Mouse (Mus musculus): Measurements from ENCODE around the gene Slc45a1.

Gene Slc45a1

GRCm38 (mm10) chr4:150649327-150649726 is 2.6 kb downstream of the Slc45a1 start:
- peaks cover 20% of the 10 kb centered on the region for H3K4me1 ChIP-seq (replicated peaks; ENCODE audit: low read depth, low read length)
- TF ChIP-seq NANOG (IDR thresholded peaks at IDR 0.05; ENCODE audit: borderline replicate concordance, low read length), result no peak
- TF ChIP-seq POU5F1 (IDR thresholded peaks at IDR 0.05; ENCODE audit: borderline replicate concordance, low read length), result no peak
- TF ChIP-seq CTCF (conservative IDR thresholded peaks at IDR 0.05; ENCODE audit: low read length), result no peak
- peaks cover 15% of the 10 kb centered on the region for H3K27me3 ChIP-seq (ENCODE audit: insufficient read depth, low read length)
- no peak overlapping the region for H3K4me3 ChIP-seq (replicated peaks; ENCODE audit: low read length)
- no peaks in the 10 kb centered on the region for H3K36me3 ChIP-seq (ENCODE audit: insufficient read depth, low read length)
- 0 out of 2 replicates have a peak, but pooled peaks cover 4% of the 10 kb centered on the region for H3K9me3 ChIP-seq (ENCODE audit: low read length)

GRCm38 (mm10) chr4:150644299-150644698 is 7.7 kb downstream of the Slc45a1 start:
- no peaks in the 10 kb centered on the region for H3K36me3 ChIP-seq (ENCODE audit: insufficient read depth, low read length)
- TF ChIP-seq POU5F1 (IDR thresholded peaks at IDR 0.05; ENCODE audit: borderline replicate concordance, low read length), result no peak
- TF ChIP-seq CTCF (conservative IDR thresholded peaks at IDR 0.05; ENCODE audit: low read length), result no peak
- TF ChIP-seq NANOG (IDR thresholded peaks at IDR 0.05; ENCODE audit: borderline replicate concordance, low read length), result no peak
- peaks cover 11% of the 10 kb centered on the region; the same call in 1 of the 2 replicates for H3K4me1 ChIP-seq (replicated peaks; ENCODE audit: low read depth, low read length)
- H3K9me3 ChIP-seq (ENCODE audit: low read length), result 0 out of 2 replicates have a peak, but pooled peaks cover 4% of the 10 kb centered on the region
- H3K27me3 ChIP-seq (ENCODE audit: insufficient read depth, low read length), result peaks cover 6% of the 10 kb centered on the region; the same call in 1 of the 2 replicates
- no peak overlapping the region for H3K4me3 ChIP-seq (replicated peaks; ENCODE audit: low read length)

GRCm38 (mm10) chr4:150636635-150637034 is 15.3 kb downstream of the Slc45a1 start:
- no peak for TF ChIP-seq POU5F1 (IDR thresholded peaks at IDR 0.05; ENCODE audit: borderline replicate concordance, low read length)
- no peak for TF ChIP-seq NANOG (IDR thresholded peaks at IDR 0.05; ENCODE audit: borderline replicate concordance, low read length)
- H3K9me3 ChIP-seq (ENCODE audit: low read length), result no peaks in the 10 kb centered on the region
- no peaks in the 10 kb centered on the region for H3K36me3 ChIP-seq (ENCODE audit: insufficient read depth, low read length)

GRCm38 (mm10) chr4:150635568-150635967 is 16.4 kb downstream of the Slc45a1 start:
- Histone ChIP-seq H3K9me3 (ENCODE audit: low read length) (no peaks in the 10 kb centered on the region), H3K4me3 (replicated peaks; ENCODE audit: low read length) (no peak overlapping the region), H3K4me1 (replicated peaks; ENCODE audit: low read depth, low read length) (peaks cover 7% of the 10 kb centered on the region), H3K36me3 (ENCODE audit: insufficient read depth, low read length) (no peaks in the 10 kb centered on the region), H3K27me3 (ENCODE audit: insufficient read depth, low read length) (no peaks in the 10 kb centered on the region)
- TF ChIP-seq CTCF (conservative IDR thresholded peaks at IDR 0.05; ENCODE audit: low read length), result no peak
- no peak for TF ChIP-seq NANOG (IDR thresholded peaks at IDR 0.05; ENCODE audit: borderline replicate concordance, low read length)
- TF ChIP-seq POU5F1 (IDR thresholded peaks at IDR 0.05; ENCODE audit: borderline replicate concordance, low read length), result no peak

More at GRCm38 (mm10) chr4:150636635-150637034, 15.3 kb downstream of the Slc45a1 start:
- no peak overlapping the region for H3K4me3 ChIP-seq (replicated peaks; ENCODE audit: low read length)
- H3K4me1 ChIP-seq (replicated peaks; ENCODE audit: low read depth, low read length), result peaks cover 9% of the 10 kb centered on the region
- H3K27me3 ChIP-seq (ENCODE audit: insufficient read depth, low read length), result no peaks in the 10 kb centered on the region

- Histone ChIP-seq H3K4me3 (replicated peaks; ENCODE audit: low read length) (no peak overlapping the region), H3K27me3 (ENCODE audit: insufficient read depth, low read length) (no peaks in the 10 kb centered on the region), H3K36me3 (ENCODE audit: insufficient read depth, low read length) (no peaks in the 10 kb centered on the region), H3K9me3 (ENCODE audit: low read length) (no peaks in the 10 kb centered on the region), H3K4me1 (replicated peaks; ENCODE audit: low read depth, low read length) (peaks cover 10% of the 10 kb centered on the region)
- TF ChIP-seq POU5F1 (IDR thresholded peaks at IDR 0.05; ENCODE audit: borderline replicate concordance, low read length) (no peak), CTCF (conservative IDR thresholded peaks at IDR 0.05; ENCODE audit: low read length) (no peak), NANOG (IDR thresholded peaks at IDR 0.05; ENCODE audit: borderline replicate concordance, low read length) (no peak)
These were observed 22.7 kb downstream of the Slc45a1 start for GRCm38 (mm10) chr4:150629266-150629665.

DNA sequence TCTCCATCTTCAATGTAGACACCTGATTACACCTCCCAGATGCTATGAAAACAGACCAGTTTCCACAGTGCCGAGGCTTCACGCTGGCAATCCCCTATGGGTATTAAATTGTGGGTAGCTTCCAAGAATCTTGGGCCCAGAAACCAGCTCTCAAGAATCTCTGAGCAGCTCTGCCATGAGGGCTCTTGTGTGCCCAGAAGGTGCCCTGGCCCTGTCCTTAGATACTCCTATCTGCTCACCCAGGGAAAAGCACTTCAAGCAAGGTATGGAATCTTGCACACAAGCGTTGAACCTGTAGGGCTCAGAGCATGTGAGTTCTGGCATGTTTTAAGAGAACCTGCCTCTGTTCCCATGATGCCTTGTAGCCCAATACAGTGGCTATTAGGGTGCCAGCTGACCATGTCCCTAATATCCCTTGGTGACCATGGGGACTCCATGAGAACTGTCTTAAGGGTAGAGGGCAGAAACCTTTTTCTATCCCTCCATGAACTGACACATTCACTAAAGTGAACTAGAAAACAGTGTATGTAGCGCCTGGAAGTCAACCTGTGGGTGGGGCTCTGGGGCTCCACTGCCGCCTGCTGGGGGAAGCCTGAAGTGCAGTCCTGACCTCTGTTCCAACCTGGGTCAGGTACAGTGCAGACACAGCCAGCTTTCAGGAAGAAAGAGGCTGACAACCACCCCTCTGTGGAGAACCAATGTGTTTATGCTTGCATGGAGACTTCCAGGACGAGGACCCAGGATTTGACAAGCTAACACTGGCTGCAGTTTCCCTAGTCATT is 25.8 kb downstream of the Slc45a1 start:
- TF ChIP-seq NANOG (IDR thresholded peaks at IDR 0.05; ENCODE audit: borderline replicate concordance, low read length) (no peak), CTCF (conservative IDR thresholded peaks at IDR 0.05; ENCODE audit: low read length) (peak; percentile 94)
- Histone ChIP-seq H3K4me3 (replicated peaks; ENCODE audit: low read length) (no peak overlapping the region), H3K36me3 (ENCODE audit: insufficient read depth, low read length) (peaks cover 5% of the 10 kb centered on the region; the same call in 1 of the 2 replicates), H3K4me1 (replicated peaks; ENCODE audit: low read depth, low read length) (peaks cover 16% of the 10 kb centered on the region), H3K27me3 (ENCODE audit: insufficient read depth, low read length) (no peaks in the 10 kb centered on the region), H3K9me3 (ENCODE audit: low read length) (no peaks in the 10 kb centered on the region)

- TF ChIP-seq POU5F1 (IDR thresholded peaks at IDR 0.05; ENCODE audit: borderline replicate concordance, low read length) (no peak), CTCF (conservative IDR thresholded peaks at IDR 0.05; ENCODE audit: low read length) (no peak), NANOG (IDR thresholded peaks at IDR 0.05; ENCODE audit: borderline replicate concordance, low read length) (no peak)
- Histone ChIP-seq H3K9me3 (ENCODE audit: low read length) (no peaks in the 10 kb centered on the region), H3K4me1 (replicated peaks; ENCODE audit: low read depth, low read length) (peaks cover 16% of the 10 kb centered on the region), H3K27me3 (ENCODE audit: insufficient read depth, low read length) (no peaks in the 10 kb centered on the region), H3K36me3 (ENCODE audit: insufficient read depth, low read length) (peaks cover 10% of the 10 kb centered on the region), H3K4me3 (replicated peaks; ENCODE audit: low read length) (no peak overlapping the region)
These were observed 26.5 kb downstream of the Slc45a1 start for GRCm38 (mm10) chr4:150625425-150625824.

- H3K4me3 ChIP-seq (replicated peaks; ENCODE audit: low read length), result no peak overlapping the region
- H3K27me3 ChIP-seq (ENCODE audit: insufficient read depth, low read length), result no peaks in the 10 kb centered on the region
- H3K4me1 ChIP-seq (replicated peaks; ENCODE audit: low read depth, low read length), result peaks cover 16% of the 10 kb centered on the region
- no peaks in the 10 kb centered on the region for H3K9me3 ChIP-seq (ENCODE audit: low read length)
- H3K36me3 ChIP-seq (ENCODE audit: insufficient read depth, low read length), result peaks cover 13% of the 10 kb centered on the region
- TF ChIP-seq CTCF (conservative IDR thresholded peaks at IDR 0.05; ENCODE audit: low read length), result no peak
- no peak for TF ChIP-seq NANOG (IDR thresholded peaks at IDR 0.05; ENCODE audit: borderline replicate concordance, low read length)
- no peak for TF ChIP-seq POU5F1 (IDR thresholded peaks at IDR 0.05; ENCODE audit: borderline replicate concordance, low read length)
These were observed 27.0 kb downstream of the Slc45a1 start for GRCm38 (mm10) chr4:150624933-150625332.
